Mouse (Mus musculus): ENCODE measurements at regions not wholly inside any gene's neighbourhood (a gene's known extent, or its start where the extent isn't known, plus 50 kb on each side); places are given as distances from the start of the nearest gene placed in this dataset.

GRCm38 (mm10) chr1:144309901-144310300, 60.9 kb upstream of the Rgs1 start:
- no peak overlapping the region for H3K4me3 ChIP-seq
- no peaks in the 10 kb centered on the region for H3K4me1 ChIP-seq
- 81% methylated on average over 3 of the region's 3 CpGs for WGBS
- H3K9me3 ChIP-seq: no peaks in the 10 kb centered on the region
- no peak for DNase-seq (ENCODE audit: low spot score)
- no peak overlapping the region for H3K27ac ChIP-seq (replicated peaks)
- H3K27me3 ChIP-seq (replicated peaks; ENCODE audit: low read depth, poor library complexity, severe bottlenecking): no peaks in the 10 kb centered on the region
- H3K36me3 ChIP-seq (replicated peaks): no peaks in the 10 kb centered on the region

GRCm38 (mm10) chr1:144308313-144308712, 59.3 kb upstream of the Rgs1 start:
- DNase-seq (ENCODE audit: low spot score): no peak
- no peaks in the 10 kb centered on the region for H3K27me3 ChIP-seq (replicated peaks; ENCODE audit: low read depth, poor library complexity, severe bottlenecking)
- no peak overlapping the region for H3K27ac ChIP-seq (replicated peaks)
- WGBS: 86% methylated on average over 5 of the region's 5 CpGs
- no peak overlapping the region for H3K4me3 ChIP-seq
- no peaks in the 10 kb centered on the region for H3K4me1 ChIP-seq
- no peaks in the 10 kb centered on the region for H3K9me3 ChIP-seq
- no peaks in the 10 kb centered on the region for H3K36me3 ChIP-seq (replicated peaks)

- 92% methylated on average over 2 of the region's 2 CpGs for WGBS
- H3K4me1 ChIP-seq: no peaks in the 10 kb centered on the region
- H3K27ac ChIP-seq (replicated peaks): no peak overlapping the region
- no peaks in the 10 kb centered on the region for H3K27me3 ChIP-seq (replicated peaks; ENCODE audit: low read depth, poor library complexity, severe bottlenecking)
- no peak for DNase-seq (ENCODE audit: low spot score)
- H3K9me3 ChIP-seq: no peaks in the 10 kb centered on the region
- H3K4me3 ChIP-seq: no peak overlapping the region
- no peaks in the 10 kb centered on the region for H3K36me3 ChIP-seq (replicated peaks)
These were observed 58.8 kb upstream of the Rgs1 start for GRCm38 (mm10) chr1:144307854-144308285.

GRCm38 (mm10) chr1:144307017-144307853, 58.2 kb upstream of the Rgs1 start:
- no peak overlapping the region for H3K4me3 ChIP-seq
- H3K4me1 ChIP-seq: no peaks in the 10 kb centered on the region
- H3K36me3 ChIP-seq (replicated peaks): no peaks in the 10 kb centered on the region
- 79% methylated on average over 7 of the region's 7 CpGs for WGBS
- no peaks in the 10 kb centered on the region for H3K9me3 ChIP-seq
- no peak for DNase-seq (ENCODE audit: low spot score)
- H3K27ac ChIP-seq (replicated peaks): no peak overlapping the region
- no peaks in the 10 kb centered on the region for H3K27me3 ChIP-seq (replicated peaks; ENCODE audit: low read depth, poor library complexity, severe bottlenecking)

GRCm38 (mm10) chr1:144306284-144306683, 57.2 kb upstream of the Rgs1 start:
- Histone ChIP-seq H3K36me3 (replicated peaks) (no peaks in the 10 kb centered on the region), H3K4me1 (no peaks in the 10 kb centered on the region), H3K27ac (replicated peaks) (no peak overlapping the region), H3K4me3 (no peak overlapping the region), H3K27me3 (replicated peaks; ENCODE audit: low read depth, poor library complexity, severe bottlenecking) (no peaks in the 10 kb centered on the region), H3K9me3 (no peaks in the 10 kb centered on the region)
- no peak for DNase-seq (ENCODE audit: low spot score)
- 84% methylated on average over 2 of the region's 2 CpGs for WGBS

- Histone ChIP-seq H3K27me3 (replicated peaks; ENCODE audit: low read depth, poor library complexity, severe bottlenecking) (no peaks in the 10 kb centered on the region), H3K36me3 (replicated peaks) (no peaks in the 10 kb centered on the region)
- WGBS: 93% methylated on average over 2 of the region's 2 CpGs
These were observed 51.6 kb upstream of the Rgs1 start for GRCm38 (mm10) chr1:144300670-144301069.

More at GRCm38 (mm10) chr1:144300670-144301069, 51.6 kb upstream of the Rgs1 start:
- no peak for DNase-seq (ENCODE audit: low spot score)
- Histone ChIP-seq H3K4me3 (no peak overlapping the region), H3K27ac (replicated peaks) (no peak overlapping the region), H3K4me1 (no peaks in the 10 kb centered on the region), H3K9me3 (no peaks in the 10 kb centered on the region)
